In the genomic region with DNA sequence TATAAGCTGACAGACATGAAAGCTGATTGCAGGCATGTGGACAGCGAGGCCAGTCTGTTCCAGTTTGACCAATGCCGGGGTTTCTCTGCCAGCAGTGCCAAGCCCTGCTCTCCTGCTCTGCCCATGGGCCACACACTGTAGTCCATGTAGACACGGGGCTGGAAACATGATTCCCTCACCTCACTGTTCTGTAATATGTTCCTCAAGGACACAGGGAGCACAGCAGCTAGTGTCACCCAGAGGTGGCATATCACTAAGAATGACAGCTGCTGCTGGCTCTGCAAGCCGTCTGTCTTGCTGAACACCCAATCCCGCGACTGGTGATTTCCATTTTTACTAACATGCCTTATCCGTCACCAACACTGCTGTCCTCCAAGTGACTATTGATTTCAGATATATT, we compare ENCODE assay signal across 14 mouse cellular contexts.
A peak's percentile ranks its signal among the peaks of the same experiment; 100 is the strongest.
DNase-seq lines count a peak whose midpoint lies in the region; ATAC-seq and TF ChIP-seq lines count a peak whose summit lies in the region.
"Had no signal": no experiment of that assay in that cellular context is flagged by ENCODE, and none has a peak within 500 bp of the region (broad histone marks: within the 10 kb centered on the region; RNA-seq: fewer than 3 reads in every experiment).

No protein-coding gene starts in this region.

- peak; percentile 71; the same call in 1 of the 2 replicates for ATAC-seq in lung, embryonic 16.5 days (ENCODE audit: low read depth)
- ATAC-seq in heart, postnatal 0 days (ENCODE audit: insufficient read depth, low read depth) = peak; percentile 91
- no peak for ATAC-seq in intestine, embryonic 15.5 days

- no peaks in the 10 kb centered on the region for H3K27me3 ChIP-seq in lung, embryonic 16.5 days (ENCODE audit: control insufficient read depth, insufficient read depth, low read depth, low read length)
- no peaks in the 10 kb centered on the region for H3K27me3 ChIP-seq in heart, postnatal 0 days (ENCODE audit: control insufficient read depth, insufficient read depth, low read length)
- H3K27me3 ChIP-seq in intestine, embryonic 15.5 days (replicated peaks) = no peaks in the 10 kb centered on the region
- H3K27me3 ChIP-seq: CH12.LX; liver, embryonic 15.5 days had no signal

- DNase-seq in lung, adult 18-20 months = no peak
- peak; percentile 46 to 57 for DNase-seq in heart, adult 18-20 months
- peak; percentile 69 for DNase-seq in heart, postnatal 0 days (ENCODE audit: low spot score)
- DNase-seq in skeletal muscle tissue, adult 2 months (ENCODE audit: low read depth, low spot score) = peak; percentile 89
- DNase-seq in kidney, postnatal 14 days = no peak
- DNase-seq: cerebellum, adult 18-20 months; embryo, embryonic 11 days; kidney, adult 9 months; right cerebral cortex, postnatal 14 days; thymus, postnatal 36 days had no signal

- H3K9ac ChIP-seq in lung, embryonic 16.5 days (ENCODE audit: low read length) = no peak overlapping the region
- no peak overlapping the region; the same call in 1 of the 2 replicates for H3K9ac ChIP-seq in heart, postnatal 0 days (replicated peaks; ENCODE audit: low read depth, low read length)
- no peak overlapping the region for H3K9ac ChIP-seq in intestine, embryonic 15.5 days
- H3K9ac ChIP-seq: liver, embryonic 15.5 days had no signal

- TF ChIP-seq EP300 in heart, postnatal 0 days (IDR thresholded peaks at IDR 0.05; ENCODE audit: low read depth) = no peak

- H3K4me3 ChIP-seq in lung, embryonic 16.5 days (ENCODE audit: low read length) = no peak overlapping the region
- H3K4me3 ChIP-seq in heart, postnatal 0 days (ENCODE audit: low read depth, low read length) = no peak overlapping the region
- H3K4me3 ChIP-seq in intestine, embryonic 15.5 days (replicated peaks) = no peak overlapping the region
- H3K4me3 ChIP-seq: liver, embryonic 15.5 days had no signal

- H3K4me2 ChIP-seq in lung, embryonic 16.5 days (ENCODE audit: low read depth, low read length) = no peak overlapping the region
- H3K4me2 ChIP-seq in heart, postnatal 0 days (ENCODE audit: low read depth, low read length) = no peak overlapping the region
- H3K4me2 ChIP-seq in intestine, embryonic 15.5 days (replicated peaks) = no peak overlapping the region
- H3K4me2 ChIP-seq: liver, embryonic 15.5 days had no signal

- no peaks in the 10 kb centered on the region for H3K9me3 ChIP-seq in lung, embryonic 16.5 days (ENCODE audit: control insufficient read depth, low read length)
- H3K9me3 ChIP-seq in heart, postnatal 0 days (replicated peaks; ENCODE audit: control insufficient read depth, low read length) = no peaks in the 10 kb centered on the region
- H3K9me3 ChIP-seq in intestine, embryonic 15.5 days = no peaks in the 10 kb centered on the region
- H3K9me3 ChIP-seq: liver, embryonic 15.5 days had no signal

- no peak for TF ChIP-seq CTCF in heart, postnatal 0 days (IDR thresholded peaks at IDR 0.05; ENCODE audit: low read depth)

- no peaks in the 10 kb centered on the region for H3K4me1 ChIP-seq in lung, embryonic 16.5 days (replicated peaks; ENCODE audit: control insufficient read depth, insufficient read depth, low read length)
- H3K4me1 ChIP-seq in heart, postnatal 0 days (ENCODE audit: control insufficient read depth, insufficient read depth) = peaks cover 8% of the 10 kb centered on the region; the same call in 1 of the 2 replicates
- no peaks in the 10 kb centered on the region for H3K4me1 ChIP-seq in intestine, embryonic 15.5 days (replicated peaks)
- H3K4me1 ChIP-seq: liver, embryonic 15.5 days had no signal

- no peaks in the 10 kb centered on the region for H3K36me3 ChIP-seq in lung, embryonic 16.5 days (ENCODE audit: control insufficient read depth, insufficient read depth, low read length)
- H3K36me3 ChIP-seq in heart, postnatal 0 days (replicated peaks; ENCODE audit: control insufficient read depth, insufficient read depth, low read length) = no peaks in the 10 kb centered on the region
- no peaks in the 10 kb centered on the region for H3K36me3 ChIP-seq in intestine, embryonic 15.5 days
- H3K36me3 ChIP-seq: liver, embryonic 15.5 days had no signal

- no peak overlapping the region for H3K27ac ChIP-seq in lung, embryonic 16.5 days (ENCODE audit: low read length)
- H3K27ac ChIP-seq in heart, postnatal 0 days (ENCODE audit: low read depth) = peak overlapping the region; percentile 77
- no peak overlapping the region for H3K27ac ChIP-seq in intestine, embryonic 15.5 days
- H3K27ac ChIP-seq: liver, embryonic 15.5 days had no signal

- WGBS in lung, embryonic 16.5 days = 48% methylated on average over 7 of the region's 7 CpGs
- WGBS in heart, postnatal 0 days = 37% methylated on average over 7 of the region's 7 CpGs
- 89% methylated on average over 7 of the region's 7 CpGs for WGBS in intestine, embryonic 15.5 days

Comparison
In these comparisons a context has a peak if more than half of its experiments do, and no peak if none do; other contexts are left out.
1. DNase-seq: peak in heart, adult 18-20 months (2 of 2), heart, postnatal 0 days (single experiment) and skeletal muscle tissue, adult 2 months (single experiment); none in lung, adult 18-20 months (0 of 2) and kidney, postnatal 14 days (single experiment).